Mouse (Mus musculus) forebrain, postnatal 0 days (tissue): ENCODE data around the gene Gtpbp4. TPM values are rescaled to one million over a fixed set of nuclear protein-coding genes. Genes with fewer than 3 reads are reported as not detected.
"Not testable (repeated sequence)": the region's sequence is repeated elsewhere in the genome, so short reads cannot be mapped to it uniquely, and the experiment has no call there.

Experiments
- ATAC-seq: fragments of 200-750 bp; cut with Nextera tagmentation; 2 replicates; pipeline ENCODE4 v1.8.0; 2017; ENCODE audit warnings: mild to moderate bottlenecking, moderate library complexity
- DNase-seq: peaks from one replicate; pipeline ENCODE4 v3.0.0-alpha.2; 2015
- H3K27ac ChIP-seq: fragments of 300-500 bp; sonication (generic); 2 replicates; pipeline ENCODE4 v1.5.1; 2014; ENCODE audit warnings: low read depth, mild to moderate bottlenecking, antibody characterized with exemption, low read length, moderate library complexity, mixed read lengths
- H3K27me3 ChIP-seq: fragments of 300-500 bp; sonication (generic); 2 replicates; pipeline ENCODE4 v1.6.1; 2014; ENCODE audit warnings: mild to moderate bottlenecking, low read length, mixed read lengths; ENCODE audit not compliant: insufficient read depth
- H3K36me3 ChIP-seq: fragments of 300-500 bp; sonication (generic); 2 replicates; pipeline ENCODE4 v1.6.1; 2014; ENCODE audit warnings: mild to moderate bottlenecking, moderate library complexity; ENCODE audit not compliant: insufficient read depth
- H3K4me1 ChIP-seq: fragments of 300-500 bp; sonication (generic); 2 replicates; pipeline ENCODE4 v1.6.1; 2014; ENCODE audit warnings: antibody characterized with exemption; ENCODE audit not compliant: insufficient read depth
- H3K4me2 ChIP-seq: fragments of 300-500 bp; sonication (generic); 2 replicates; pipeline ENCODE4 v1.6.1; 2014; ENCODE audit warnings: low read depth, mild to moderate bottlenecking, moderate library complexity
- H3K4me3 ChIP-seq: fragments of 300-500 bp; sonication (generic); 2 replicates; pipeline ENCODE4 v1.5.1; 2014; ENCODE audit warnings: low read depth, low read length, mixed read lengths
- H3K9ac ChIP-seq: fragments of 300-500 bp; sonication (generic); 2 replicates; pipeline ENCODE4 v1.6.1; 2014; ENCODE audit warnings: mild to moderate bottlenecking
- H3K9me3 ChIP-seq: fragments of 300-500 bp; sonication (generic); 2 replicates; pipeline ENCODE4 v1.6.1; 2016; ENCODE audit warnings: low read length
- CTCF ChIP-seq: sonication (generic); IDR thresholded peaks from 2 replicates; pipeline ENCODE4 v1.5.1; 2016; ENCODE audit warnings: antibody characterized with exemption, control low read depth, low read depth
- WGBS: fragments of 180-500 bp; shearing (Covaris S2); extraction: QIAGEN DNeasy Blood & Tissue Kit; methylation state at CpG from one replicate; pipeline ENCODE4 v1.1.7; 2014; 5-methylcytosine and 5-hydroxymethylcytosine counted together
- polyA plus RNA-seq: library from polyadenylated mRNA; unstranded; fragments of >200 nt; fragmentation: Nextera tagmentation; extraction: Ambion mirVana; gene quantifications from 2 replicates; pipeline ENCODE4 v1.2.1, GENCODE M21; 2015
- total RNA-seq: library from RNA; depleted of rRNA; stranded (reverse); fragments of >200 nt; gene quantifications from 2 replicates; pipeline ENCODE4 v1.2.3, GENCODE M21; 2014

Gtpbp4 gene
- total and polyA plus RNA-seq, 2 experiments from 2014 or later = 33.7 to 59.4 TPM

- Histone ChIP-seq H3K27me3 (no peaks in the 10 kb centered on the region), H3K36me3 (peaks cover 79% of the 10 kb centered on the region), H3K27ac (no peak overlapping the region), H3K4me3 (no peak overlapping the region), H3K4me2 (no peak overlapping the region), H3K9me3 (no peaks in the 10 kb centered on the region), H3K9ac (no peak overlapping the region), H3K4me1 (no peaks in the 10 kb centered on the region)
- 0 out of 2 replicates have a peak, but pooled peaks have one; percentile 24 for TF ChIP-seq CTCF
- no peak for DNase-seq
- ATAC-seq = no peak
Measured at GRCm38 (mm10) chr13:8972369-8972768, 23.5 kb downstream of the Gtpbp4 start.

GRCm38 (mm10) chr13:8967742-8968141 lies 28.1 kb downstream of the Gtpbp4 start:
- H3K9ac ChIP-seq = no peak overlapping the region
- H3K4me2 ChIP-seq = no peak overlapping the region
- WGBS = 94% methylated on average over 8 of the region's 8 CpGs
- H3K36me3 ChIP-seq = peaks cover 42% of the 10 kb centered on the region
- no peaks in the 10 kb centered on the region for H3K27me3 ChIP-seq
- no peak overlapping the region for H3K27ac ChIP-seq
- ATAC-seq (no peak), DNase-seq (no peak)
- H3K4me1 ChIP-seq = no peaks in the 10 kb centered on the region
- TF ChIP-seq CTCF = no peak
- no peak overlapping the region for H3K4me3 ChIP-seq
- H3K9me3 ChIP-seq = no peaks in the 10 kb centered on the region

- WGBS = 92% methylated on average over 5 of the region's 5 CpGs
Measured at GRCm38 (mm10) chr13:8965224-8965623, 30.7 kb downstream of the Gtpbp4 start.

GRCm38 (mm10) chr13:8962266-8962665 lies 33.6 kb downstream of the Gtpbp4 start:
- not testable (repeated sequence) for H3K27me3 ChIP-seq, H3K27ac ChIP-seq, H3K4me2 ChIP-seq, DNase-seq, H3K9me3 ChIP-seq, H3K36me3 ChIP-seq, ATAC-seq, H3K9ac ChIP-seq, H3K4me1 ChIP-seq, H3K4me3 ChIP-seq
- 36% methylated on average over 5 of the region's 5 CpGs for WGBS

More at GRCm38 (mm10) chr13:8965224-8965623, 30.7 kb downstream of the Gtpbp4 start:
- no peak overlapping the region for H3K27ac ChIP-seq
- no peaks in the 10 kb centered on the region for H3K4me1 ChIP-seq
- no peaks in the 10 kb centered on the region for H3K9me3 ChIP-seq
- H3K36me3 ChIP-seq = peaks cover 28% of the 10 kb centered on the region
- ATAC-seq (no peak), DNase-seq (no peak)
- H3K9ac ChIP-seq = no peak overlapping the region
- H3K4me2 ChIP-seq = no peak overlapping the region
- no peak for TF ChIP-seq CTCF
- H3K27me3 ChIP-seq = no peaks in the 10 kb centered on the region
- H3K4me3 ChIP-seq = no peak overlapping the region

GRCm38 (mm10) chr13:8961128-8961888 lies 34.6 kb downstream of the Gtpbp4 start:
- not testable (repeated sequence) for H3K4me1 ChIP-seq, DNase-seq, H3K9ac ChIP-seq, H3K27ac ChIP-seq, H3K4me2 ChIP-seq, H3K27me3 ChIP-seq, ATAC-seq, H3K36me3 ChIP-seq, H3K9me3 ChIP-seq, H3K4me3 ChIP-seq
- WGBS = 73% methylated on average over 3 of the region's 3 CpGs

GRCm38 (mm10) chr13:8959554-8959953 lies 36.3 kb downstream of the Gtpbp4 start:
- not testable (repeated sequence) for H3K9me3 ChIP-seq, H3K27me3 ChIP-seq, H3K4me1 ChIP-seq, H3K4me2 ChIP-seq, H3K4me3 ChIP-seq, DNase-seq, ATAC-seq, H3K9ac ChIP-seq, H3K36me3 ChIP-seq, H3K27ac ChIP-seq
- 92% methylated on average over 5 of the region's 6 CpGs for WGBS

GRCm38 (mm10) chr13:8959058-8959457 lies 36.8 kb downstream of the Gtpbp4 start:
- WGBS = 100% methylated on average over 1 of the region's 5 CpGs
- H3K4me2 ChIP-seq = not testable (repeated sequence)

GRCm38 (mm10) chr13:8956873-8957272 lies 39.0 kb downstream of the Gtpbp4 start:
- H3K36me3 ChIP-seq, H3K27ac ChIP-seq, H3K9me3 ChIP-seq, H3K4me2 ChIP-seq, H3K27me3 ChIP-seq, H3K4me3 ChIP-seq, H3K4me1 ChIP-seq, DNase-seq, H3K9ac ChIP-seq: not testable (repeated sequence)
- peak; percentile 48; the same call in 1 of the 2 replicates for ATAC-seq
- no CpG with 5 or more reads among the region's 5 CpGs for WGBS

More at GRCm38 (mm10) chr13:8959058-8959457, 36.8 kb downstream of the Gtpbp4 start:
- not testable (repeated sequence) for H3K9ac ChIP-seq, DNase-seq, H3K4me1 ChIP-seq, H3K4me3 ChIP-seq, H3K9me3 ChIP-seq, H3K27me3 ChIP-seq, H3K27ac ChIP-seq, ATAC-seq, H3K36me3 ChIP-seq

- not testable (repeated sequence) for DNase-seq, H3K9ac ChIP-seq, H3K27me3 ChIP-seq, H3K4me3 ChIP-seq, H3K4me1 ChIP-seq, ATAC-seq, H3K9me3 ChIP-seq, H3K27ac ChIP-seq, H3K36me3 ChIP-seq, H3K4me2 ChIP-seq
- 89% methylated on average over 1 of the region's 2 CpGs for WGBS
Measured at GRCm38 (mm10) chr13:8955127-8955526, 40.8 kb downstream of the Gtpbp4 start.

GRCm38 (mm10) chr13:8952563-8952962 lies 43.3 kb downstream of the Gtpbp4 start, which contains the start of gene Idi2:
Gene Idi2 (plus strand): TSS chr13:8952863.
- DNase-seq, H3K36me3 ChIP-seq, H3K9me3 ChIP-seq: not testable (repeated sequence)

More at GRCm38 (mm10) chr13:8952563-8952962, 43.3 kb downstream of the Gtpbp4 start, which contains the start of gene Idi2:
- H3K4me3 ChIP-seq, ATAC-seq, H3K27ac ChIP-seq, H3K4me2 ChIP-seq, H3K9ac ChIP-seq, H3K27me3 ChIP-seq, H3K4me1 ChIP-seq: not testable (repeated sequence)
